Mouse (Mus musculus) megakaryocyte, embryonic 14.5 days (primary cell): ENCODE data around the gene Fbxw24. TPM values are rescaled to one million over a fixed set of nuclear protein-coding genes. Genes with fewer than 3 reads are reported as not detected.
"Not testable (repeated sequence)": the region's sequence is repeated elsewhere in the genome, so short reads cannot be mapped to it uniquely, and the experiment has no call there.

Experiments
- H3K27me3 ChIP-seq: replicated peaks from 2 replicates; pipeline ENCODE3; 2012; ENCODE audit warnings: inconsistent platforms
- H3K36me3 ChIP-seq: replicated peaks from 2 replicates; pipeline ENCODE3; 2012; ENCODE audit warnings: low read length, inconsistent platforms, mixed read lengths
- H3K4me1 ChIP-seq: 2 replicates; pipeline ENCODE4 v1.6.1; 2012; ENCODE audit warnings: inconsistent platforms
- H3K4me3 ChIP-seq: replicated peaks from 2 replicates; pipeline ENCODE3; 2012; ENCODE audit warnings: moderate library complexity, mild to moderate bottlenecking, inconsistent platforms
- H3K9me3 ChIP-seq: 2 replicates; pipeline ENCODE4 v1.6.1; 2012; ENCODE audit warnings: inconsistent platforms
- FLI1 ChIP-seq: IDR thresholded peaks from 2 replicates; pipeline ENCODE4 v1.6.1; 2012; ENCODE audit warnings: low read length, inconsistent platforms, mixed read lengths
- GATA1 ChIP-seq: IDR thresholded peaks from 3 replicates; pipeline ENCODE4 v1.6.1; 2012; ENCODE audit warnings: mixed read lengths, low read length, inconsistent platforms, borderline replicate concordance
- polyA plus RNA-seq: library from polyadenylated mRNA; stranded (reverse); fragments of >175 nt; gene quantifications from 2 replicates; pipeline ENCODE4 v1.2.3, GENCODE M21; 2012; ENCODE audit warnings: low replicate concordance; ENCODE audit not compliant: insufficient read depth

Gene Fbxw24
- polyA plus RNA-seq: not detected in 2 replicates

DNA sequence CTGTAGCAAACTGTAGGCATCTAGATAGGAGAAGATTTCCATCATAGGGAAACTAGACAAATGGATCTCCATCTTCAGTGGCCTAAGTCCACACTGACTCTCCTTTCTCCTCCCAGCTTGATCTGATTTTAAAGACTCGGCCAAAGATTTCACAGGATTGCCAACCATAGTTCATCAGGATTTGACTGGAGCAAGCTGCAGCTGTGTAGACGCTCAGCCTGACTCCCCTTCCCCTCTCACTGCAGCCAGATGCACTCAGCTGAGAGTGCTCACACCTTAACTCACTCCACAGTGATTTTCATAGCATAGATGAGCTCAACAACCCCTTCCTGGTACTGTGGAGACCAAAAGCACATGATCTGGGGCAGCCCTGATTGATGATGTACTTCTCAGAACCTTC, at the start of gene Fbxw24:
TSS of gene Fbxw24 (minus strand) at position 101 of the 400 bp plus-strand sequence.
- not testable (repeated sequence) for H3K9me3 ChIP-seq, H3K36me3 ChIP-seq, H3K27me3 ChIP-seq, H3K4me3 ChIP-seq, H3K4me1 ChIP-seq

DNA sequence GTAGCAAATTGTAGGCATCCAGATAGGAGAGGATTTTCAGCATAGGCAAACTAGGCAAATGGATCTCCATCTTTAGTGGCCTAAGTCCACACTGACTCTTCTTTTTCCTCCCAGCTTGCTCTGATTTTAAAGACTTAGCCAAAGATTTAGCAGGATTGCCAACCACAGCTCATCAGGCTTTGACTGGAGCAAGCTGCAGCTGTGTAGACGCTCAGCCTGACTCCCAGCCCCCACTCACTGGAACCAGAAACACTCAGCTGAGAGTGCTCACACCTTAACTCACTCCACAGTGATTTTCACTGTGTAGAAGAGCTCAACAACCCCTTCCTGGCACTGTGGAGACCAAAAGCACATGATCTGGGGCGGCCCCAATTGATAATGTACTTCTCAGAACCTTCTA, 38.7 kb upstream of the Fbxw24 start, which contains the start of gene Fbxw25:
TSS of gene Fbxw25 (minus strand) at position 101 of the 400 bp plus-strand sequence.
- H3K9me3 ChIP-seq, H3K4me1 ChIP-seq, H3K4me3 ChIP-seq, H3K36me3 ChIP-seq, H3K27me3 ChIP-seq: not testable (repeated sequence)

GRCm38 (mm10) chr9:109606837-109607236, 19.0 kb downstream of the Fbxw24 start:
- H3K36me3 ChIP-seq, H3K4me3 ChIP-seq, H3K4me1 ChIP-seq, H3K9me3 ChIP-seq, H3K27me3 ChIP-seq: not testable (repeated sequence)

DNA sequence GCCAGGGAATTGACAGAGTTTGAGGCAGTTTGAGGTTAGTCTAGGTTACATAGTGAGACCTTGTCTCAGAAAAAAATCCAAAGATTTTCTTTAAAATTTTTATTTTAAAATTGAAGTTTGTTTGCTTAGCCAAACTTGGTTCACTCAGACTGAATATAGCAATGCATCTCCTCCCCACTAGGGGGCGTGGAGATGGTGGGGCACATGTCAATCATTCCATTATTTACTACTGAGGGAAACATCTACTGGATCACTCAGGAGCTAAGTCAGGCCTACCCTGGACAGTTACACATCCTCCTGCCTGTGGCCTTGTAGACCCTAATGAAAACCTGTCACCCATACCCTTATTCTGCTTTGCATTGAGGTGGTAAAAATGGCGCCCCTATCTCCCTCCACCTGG, 23.7 kb downstream of the Fbxw24 start:
- not testable (repeated sequence) for H3K4me3 ChIP-seq, H3K4me1 ChIP-seq, H3K27me3 ChIP-seq, H3K36me3 ChIP-seq
- H3K9me3 ChIP-seq: peaks cover 19% of the 10 kb centered on the region

DNA sequence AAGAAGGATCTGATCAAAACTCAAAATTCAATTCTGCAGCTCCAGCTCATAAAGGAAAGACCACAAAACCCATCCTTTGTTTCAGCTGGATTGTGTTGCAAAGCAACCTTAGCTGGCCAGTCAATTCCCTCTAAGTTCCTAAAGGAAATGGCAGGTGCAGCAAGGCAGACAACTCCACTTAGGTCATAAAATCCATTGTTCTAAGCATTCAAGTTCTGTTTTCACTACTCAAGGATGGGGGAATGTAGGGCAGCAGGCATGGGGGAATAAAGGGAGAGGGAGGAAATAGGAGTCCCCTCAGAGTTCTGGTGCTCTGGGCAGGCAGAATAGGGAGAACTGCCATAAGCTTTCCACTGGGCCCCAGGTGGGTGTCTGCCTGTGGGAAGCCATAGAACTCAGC, 28.6 kb downstream of the Fbxw24 start:
- Histone ChIP-seq H3K4me1 (no peaks in the 10 kb centered on the region), H3K4me3 (no peak overlapping the region), H3K27me3 (no peaks in the 10 kb centered on the region), H3K9me3 (peaks cover 22% of the 10 kb centered on the region), H3K36me3 (no peaks in the 10 kb centered on the region)
- TF ChIP-seq FLI1 (no peak), GATA1 (no peak)

DNA sequence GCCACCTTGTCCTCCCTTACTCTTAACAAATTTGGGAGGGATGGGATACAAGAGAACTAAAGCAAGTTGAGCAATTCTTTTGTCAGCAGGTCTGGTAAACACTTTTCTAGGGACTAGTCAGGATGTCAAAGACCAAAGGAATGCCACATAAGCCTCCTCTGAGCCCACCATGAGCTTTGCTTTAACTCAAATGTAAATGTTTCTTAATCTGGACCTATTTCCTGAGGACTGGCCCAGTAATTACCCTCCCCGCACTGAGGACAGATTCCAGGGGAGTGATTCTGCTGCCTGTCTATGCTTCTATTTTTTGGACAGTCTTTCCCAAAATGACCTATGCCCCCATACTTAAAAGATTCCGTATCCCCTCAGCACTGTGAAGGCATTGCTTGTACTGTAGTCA, 31.0 kb downstream of the Fbxw24 start:
- Histone ChIP-seq H3K4me3 (no peak overlapping the region), H3K36me3 (no peaks in the 10 kb centered on the region), H3K27me3 (no peaks in the 10 kb centered on the region), H3K4me1 (no peaks in the 10 kb centered on the region), H3K9me3 (peaks cover 15% of the 10 kb centered on the region)
- no peak for TF ChIP-seq GATA1
- no peak for TF ChIP-seq FLI1

DNA sequence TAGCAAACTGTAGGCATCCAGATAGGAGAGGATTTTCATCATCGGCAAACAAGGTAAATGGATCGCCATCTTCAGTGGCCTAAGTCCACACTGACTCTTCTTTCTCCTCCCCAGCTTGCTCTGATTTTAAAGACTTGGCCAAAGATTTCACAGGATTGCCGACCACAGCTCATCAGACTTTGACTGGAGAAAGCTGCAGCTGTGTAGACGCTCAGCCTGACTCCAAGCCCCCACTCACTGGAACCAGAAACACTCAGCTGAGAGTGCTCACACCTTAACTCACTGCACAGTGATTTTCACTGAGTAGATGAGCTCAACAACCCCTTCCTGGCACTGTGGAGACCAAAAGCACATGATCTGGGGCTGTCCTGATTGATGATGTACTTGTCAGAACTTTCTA, 57.7 kb downstream of the Fbxw24 start, which contains the start of gene Fbxw15:
TSS of gene Fbxw15 (minus strand) at position 101 of the 400 bp plus-strand sequence.
- not testable (repeated sequence) for H3K36me3 ChIP-seq, H3K4me3 ChIP-seq, H3K27me3 ChIP-seq, H3K4me1 ChIP-seq, H3K9me3 ChIP-seq

DNA sequence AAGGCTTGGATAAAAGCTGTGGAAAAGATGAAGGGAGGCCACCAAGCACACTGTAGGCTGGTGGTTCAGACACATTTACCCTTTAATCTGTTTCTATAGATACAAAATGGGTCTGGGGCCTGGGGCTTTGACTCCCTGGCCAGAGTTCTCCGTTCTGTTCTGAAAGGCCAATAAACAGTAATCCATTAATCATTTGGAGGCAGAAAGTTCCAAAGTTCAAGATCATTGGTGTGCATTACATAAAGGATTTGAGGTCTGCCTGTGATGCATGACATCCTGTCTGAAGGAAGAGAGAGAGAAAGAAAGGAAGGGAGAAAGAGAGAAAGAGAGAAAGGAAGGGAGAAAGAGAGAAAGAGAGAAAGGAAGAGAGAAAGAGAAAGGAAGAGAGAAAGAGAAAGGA, 60.3 kb downstream of the Fbxw24 start:
- Histone ChIP-seq H3K9me3 (peaks cover 3% of the 10 kb centered on the region; the same call in 1 of the 2 replicates), H3K36me3 (no peaks in the 10 kb centered on the region), H3K27me3 (no peaks in the 10 kb centered on the region), H3K4me3 (no peak overlapping the region), H3K4me1 (no peaks in the 10 kb centered on the region)
- TF ChIP-seq GATA1 (no peak), FLI1 (no peak)

DNA sequence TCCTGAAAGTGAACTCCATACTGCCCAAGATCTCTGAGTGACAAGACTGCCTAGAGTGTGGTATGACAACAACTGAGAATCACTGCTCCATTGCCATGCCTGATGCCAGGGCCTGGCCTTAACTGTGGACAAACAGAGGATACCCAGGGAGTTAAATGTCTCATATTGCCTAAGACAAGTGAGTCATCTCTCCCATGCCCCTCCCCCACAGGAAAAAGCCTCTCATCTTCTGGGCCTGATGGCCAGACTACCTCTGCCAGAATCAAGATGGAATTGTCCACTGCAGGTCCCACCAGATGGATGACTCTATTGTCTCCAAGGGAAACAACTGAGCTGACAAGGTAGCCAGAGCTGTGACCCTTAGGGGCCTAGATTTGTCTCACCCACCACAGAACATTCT, 63.8 kb downstream of the Fbxw24 start:
- not testable (repeated sequence) for H3K36me3 ChIP-seq, H3K9me3 ChIP-seq

DNA sequence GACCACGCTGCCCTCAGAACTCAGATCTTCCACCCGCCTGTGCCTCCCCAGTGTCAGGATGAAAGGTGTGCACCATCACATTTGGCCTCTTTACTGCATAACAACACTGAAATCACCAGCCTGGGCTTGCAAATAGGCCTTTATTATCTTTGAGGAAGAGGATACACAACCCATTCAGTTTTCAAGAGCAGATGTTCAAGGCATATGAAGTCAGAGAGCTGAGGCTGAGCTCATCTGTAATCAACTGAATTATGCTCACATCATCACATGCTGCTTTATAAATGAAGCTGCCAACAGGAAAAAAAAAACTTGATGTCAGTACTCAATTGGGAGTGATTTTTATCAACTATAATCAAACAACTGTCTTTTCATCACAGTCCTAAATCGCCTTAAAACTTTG, 73.4 kb downstream of the Fbxw24 start:
- TF ChIP-seq FLI1 (no peak), GATA1 (no peak)
- no peaks in the 10 kb centered on the region for H3K27me3 ChIP-seq

More for the DNA sequence above, 63.8 kb downstream of the Fbxw24 start:
- H3K27me3 ChIP-seq, H3K4me1 ChIP-seq, H3K4me3 ChIP-seq: not testable (repeated sequence)

More for the DNA sequence above, 73.4 kb downstream of the Fbxw24 start:
- Histone ChIP-seq H3K4me1 (no peaks in the 10 kb centered on the region), H3K9me3 (peaks cover 7% of the 10 kb centered on the region), H3K4me3 (no peak overlapping the region), H3K36me3 (no peaks in the 10 kb centered on the region)

Other genes starting within 250 kb of the Fbxw24 start
- not detected in 2 replicates for gene Fbxw22, start 221.8 kb downstream of the Fbxw24 start, polyA plus RNA-seq
- gene Fbxw16, start 176.9 kb downstream of the Fbxw24 start, polyA plus RNA-seq: not detected in 2 replicates
- not detected in 2 replicates for gene Fbxw19, start 130.2 kb downstream of the Fbxw24 start, polyA plus RNA-seq
- gene Fbxw15, start 57.8 kb downstream of the Fbxw24 start, polyA plus RNA-seq: not detected in 2 replicates
- not detected in 2 replicates for gene Fbxw25, start 38.6 kb upstream of the Fbxw24 start, polyA plus RNA-seq
- gene Fbxw18, start 76.6 kb upstream of the Fbxw24 start, polyA plus RNA-seq: not detected in 2 replicates
- not detected in 2 replicates for gene Fbxw26, start 120.0 kb upstream of the Fbxw24 start, polyA plus RNA-seq
- gene Fbxw27, start 164.6 kb upstream of the Fbxw24 start, polyA plus RNA-seq: not detected in 2 replicates
- not detected in 2 replicates for gene Spink8, start 186.2 kb upstream of the Fbxw24 start, polyA plus RNA-seq
- gene Nme6, start 206.7 kb upstream of the Fbxw24 start, polyA plus RNA-seq: 6.4 and 9.2 TPM in 2 replicates
- 9.6 TPM in 1 of 2 replicates, not detected in the other for gene Camp, start 223.6 kb upstream of the Fbxw24 start, polyA plus RNA-seq
- gene Cdc25a, start 249.5 kb upstream of the Fbxw24 start, polyA plus RNA-seq: 13.7 and 15.0 TPM in 2 replicates